Mouse (Mus musculus) G1E-ER4 (cell line): Measurements from ENCODE around the gene Retsat. TPM values are rescaled to one million over a fixed set of nuclear protein-coding genes. Genes with fewer than 3 reads are reported as not detected.

Source experiments
- GATA1 ChIP-seq: IDR thresholded peaks from one replicate; pipeline ENCODE4 v1.8.0; 2012; ENCODE audit warnings: low read length, inconsistent platforms
- polyA plus RNA-seq: library from polyadenylated mRNA; stranded (reverse); fragments of >175 nt; gene quantifications from 2 replicates; pipeline ENCODE4 v1.2.3, GENCODE M21; 2012

The Retsat gene
- polyA plus RNA-seq, 1 experiment, result 6.4 TPM

DNA sequence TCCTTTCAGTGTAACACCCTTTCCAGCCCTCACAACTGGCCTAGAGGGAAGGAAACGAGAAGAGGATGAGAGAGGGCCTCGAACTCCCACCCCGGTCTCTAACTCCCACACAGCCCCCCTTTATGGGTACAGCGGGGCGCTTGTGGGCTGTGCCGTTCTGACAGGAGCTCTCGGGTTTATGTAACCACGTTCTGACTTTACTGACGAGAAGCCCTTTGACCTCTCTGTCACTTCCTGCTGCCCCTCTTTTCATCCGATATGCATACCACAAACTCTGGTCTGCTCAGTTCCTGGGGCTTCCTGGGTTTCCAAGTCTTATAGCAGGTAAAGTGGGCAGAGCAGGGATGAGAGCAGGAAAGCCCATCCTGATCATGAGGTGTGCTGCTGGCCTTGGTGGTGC, 36.0 kb downstream of the Retsat start:
- no peak for TF ChIP-seq GATA1

DNA sequence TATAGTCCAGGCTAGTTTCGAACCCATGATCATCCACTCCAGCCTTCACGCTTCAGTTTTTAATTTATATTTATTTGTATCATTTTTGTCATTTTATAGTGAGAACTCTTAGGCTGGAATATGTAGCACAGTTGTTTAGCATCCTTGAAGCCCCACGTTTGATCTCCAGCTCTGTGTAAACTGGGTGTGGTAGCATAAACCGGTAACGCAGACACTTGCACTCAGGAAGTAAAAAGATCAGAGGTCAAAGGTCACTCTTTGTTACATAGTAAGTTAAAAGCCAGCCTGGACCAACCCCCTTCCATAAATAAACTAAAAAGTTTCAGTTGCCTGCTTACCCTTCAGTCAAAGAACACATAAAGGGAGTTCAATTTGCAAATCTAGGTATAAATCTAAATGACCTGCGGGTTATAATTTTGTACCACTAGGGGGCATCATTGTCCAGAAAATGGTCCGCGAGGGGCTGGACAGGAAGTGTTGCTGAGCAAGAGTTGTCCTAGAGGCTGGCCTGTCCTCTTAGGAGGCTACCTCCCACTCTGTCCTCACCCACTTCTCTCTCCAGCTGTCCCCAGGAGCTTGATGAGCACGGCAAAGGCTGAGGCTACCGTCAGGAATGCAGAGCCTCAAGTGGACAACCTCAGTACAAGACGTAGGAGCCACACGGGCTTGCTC, 37.6 kb downstream of the Retsat start:
- TF ChIP-seq GATA1, result no peak

DNA sequence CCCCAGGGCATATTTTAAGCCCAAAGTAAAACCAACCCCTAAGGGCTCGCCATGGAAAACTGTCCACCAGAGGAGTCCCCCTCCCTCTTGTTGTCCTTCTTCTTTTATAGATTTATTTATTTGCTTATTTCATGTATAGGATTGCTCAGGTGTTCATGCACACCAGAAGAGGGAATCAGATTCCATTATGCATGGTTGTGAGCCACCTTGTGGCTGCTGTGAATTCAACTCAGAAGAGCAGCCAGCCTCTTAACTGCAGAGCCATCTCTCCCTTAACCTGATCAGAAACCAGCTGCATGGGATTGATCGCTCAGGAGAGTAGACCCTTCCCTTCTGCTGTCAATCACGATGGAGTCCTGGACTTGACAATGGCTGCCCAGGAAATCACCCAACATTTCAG, 38.7 kb downstream of the Retsat start:
- no peak for TF ChIP-seq GATA1

DNA sequence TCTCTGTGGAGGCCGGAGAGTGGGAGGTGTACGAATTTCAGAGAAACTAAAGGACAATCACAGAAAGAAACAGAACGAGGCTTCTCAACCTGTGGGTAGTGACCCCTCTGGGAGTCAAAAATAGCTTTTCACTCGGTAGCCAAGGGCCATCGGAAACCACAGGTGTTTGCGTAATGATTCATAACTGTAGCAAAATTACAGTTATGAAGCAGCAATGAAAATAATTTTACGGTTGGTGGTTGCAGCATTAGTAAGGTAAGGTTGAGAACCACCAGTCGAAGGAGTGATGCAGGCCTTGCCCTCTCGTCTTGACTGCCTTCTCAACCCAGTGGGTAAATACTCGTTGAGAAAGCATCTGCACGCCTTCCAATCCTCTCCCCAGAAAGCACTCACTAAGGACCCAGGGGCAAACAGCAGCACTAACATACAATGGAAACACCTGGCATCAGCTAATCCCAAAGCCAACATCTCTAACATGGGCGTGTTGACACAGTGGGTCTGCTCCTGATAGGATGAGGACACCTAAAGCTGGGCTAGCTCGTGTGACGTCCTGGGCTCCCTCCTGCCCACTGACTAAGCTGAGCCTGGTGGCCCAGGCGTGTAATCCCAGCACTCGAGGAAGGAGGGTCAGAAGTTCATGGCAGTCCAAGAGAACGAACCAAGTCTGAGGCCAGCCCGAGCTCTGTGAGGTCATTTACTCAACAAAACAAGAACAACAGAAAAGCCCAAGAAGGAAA, 43.1 kb downstream of the Retsat start:
- no peak for TF ChIP-seq GATA1

DNA sequence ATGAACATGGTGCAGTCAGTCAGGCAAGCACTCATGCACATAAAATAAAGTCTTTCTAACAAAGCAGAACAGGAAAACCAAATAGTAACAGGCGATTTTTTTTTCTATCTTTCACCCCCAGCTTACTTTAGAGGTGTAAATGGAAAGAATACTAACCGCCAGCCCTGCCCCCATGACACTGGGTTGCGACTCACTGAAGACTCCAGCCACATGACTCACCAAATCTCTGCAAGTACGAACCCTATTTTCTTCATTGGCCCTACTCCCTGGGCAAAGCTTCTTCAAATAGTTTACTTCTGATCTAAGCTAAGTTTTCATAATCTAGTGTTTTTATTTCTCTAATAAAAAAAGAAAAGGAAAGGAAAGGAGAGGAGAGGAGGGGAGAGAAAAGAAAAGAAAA, 46.3 kb downstream of the Retsat start:
- TF ChIP-seq GATA1, result no peak

DNA sequence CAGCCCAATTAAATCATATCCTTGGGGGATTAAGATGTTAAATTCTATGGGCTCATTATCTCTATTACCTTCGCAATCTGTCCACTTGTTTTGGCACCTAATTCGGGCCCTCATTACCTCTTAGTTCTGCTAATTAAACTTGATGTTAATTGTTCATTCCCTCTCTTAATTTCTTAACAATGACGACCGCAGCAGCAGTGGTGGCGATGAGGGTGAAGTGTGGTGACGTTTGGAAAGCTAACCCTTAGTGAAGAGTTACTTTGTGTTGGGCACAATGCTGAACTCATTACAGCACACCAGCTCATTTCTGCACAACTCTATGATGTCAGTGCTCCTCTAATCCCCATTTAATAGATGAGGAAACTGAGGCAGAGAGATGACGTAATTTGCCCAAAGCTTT, 47.1 kb downstream of the Retsat start:
- no peak for TF ChIP-seq GATA1

DNA sequence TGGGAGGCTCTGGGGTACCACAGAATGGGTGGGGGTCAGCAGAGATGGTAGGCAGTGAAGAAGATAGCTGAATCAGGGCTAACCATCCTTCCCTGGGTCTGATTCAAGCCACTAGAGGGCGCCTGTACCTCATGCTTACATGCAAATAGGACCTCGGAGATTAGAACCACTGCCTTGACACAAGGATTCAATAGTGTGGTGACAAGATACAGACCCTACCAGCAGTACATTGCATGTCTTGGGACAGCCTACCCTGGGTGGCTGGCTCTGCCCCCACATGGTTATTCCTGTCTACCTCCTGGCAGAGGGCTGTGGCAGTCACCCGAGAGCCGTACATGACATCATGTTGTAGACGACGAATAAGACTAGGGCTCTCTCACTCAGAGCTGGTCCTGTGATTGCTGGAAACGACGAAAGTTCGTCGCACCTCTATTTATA, 49.1 kb downstream of the Retsat start:
- no peak for TF ChIP-seq GATA1

DNA sequence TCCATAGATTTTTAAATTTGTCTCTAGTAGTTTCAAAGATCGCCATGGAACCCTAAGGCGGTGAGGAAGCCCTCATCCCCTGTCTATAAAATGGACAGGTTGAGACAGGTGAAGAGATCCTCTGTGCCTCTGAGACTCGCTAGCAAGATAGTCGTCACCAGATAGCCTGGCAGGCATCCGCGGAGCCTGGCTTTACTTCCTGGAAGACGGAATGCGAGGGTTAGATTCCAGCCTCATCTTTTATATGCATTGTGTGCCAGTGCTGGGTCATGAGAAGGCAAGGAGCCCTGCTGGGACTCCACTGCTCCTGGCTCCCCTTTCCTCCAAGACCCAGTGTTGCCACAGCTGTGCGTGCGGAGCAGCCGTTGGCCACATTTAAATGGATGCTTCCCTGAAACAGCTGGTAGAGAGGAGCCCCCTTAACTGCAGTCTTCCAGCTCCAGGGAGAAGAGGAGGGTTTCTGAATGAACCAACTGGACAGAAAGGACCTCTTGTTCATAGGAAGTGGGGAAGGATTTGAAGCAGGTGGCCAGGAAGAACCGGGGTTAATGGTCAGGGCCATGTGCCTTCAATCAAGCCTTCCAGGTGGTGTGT, 49.8 kb downstream of the Retsat start:
- no peak for TF ChIP-seq GATA1

DNA sequence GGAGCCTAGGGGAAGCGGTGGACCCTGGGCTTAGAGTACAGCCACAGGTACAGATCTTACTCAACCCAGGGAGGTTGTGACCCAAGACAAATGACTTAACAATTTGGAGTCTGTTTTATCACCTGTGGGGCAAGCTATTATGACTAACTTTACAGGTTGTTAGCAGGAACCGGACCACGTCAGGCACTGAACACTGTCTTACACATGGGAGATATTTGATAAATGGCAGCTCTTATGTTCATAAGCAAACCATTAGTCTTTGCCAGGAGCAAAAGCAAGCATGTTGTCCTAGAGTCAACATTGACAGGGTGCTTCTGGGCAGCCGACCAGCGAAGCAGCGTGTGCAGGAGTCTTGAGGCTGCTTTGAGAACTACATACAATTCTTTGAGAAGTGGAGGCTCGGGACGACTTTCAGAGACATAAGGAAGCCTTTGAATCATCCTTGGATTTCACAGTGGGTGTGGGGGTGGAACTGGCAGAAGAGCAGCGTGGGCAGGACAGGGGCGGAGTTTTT, 52.1 kb downstream of the Retsat start:
- TF ChIP-seq GATA1, result no peak

DNA sequence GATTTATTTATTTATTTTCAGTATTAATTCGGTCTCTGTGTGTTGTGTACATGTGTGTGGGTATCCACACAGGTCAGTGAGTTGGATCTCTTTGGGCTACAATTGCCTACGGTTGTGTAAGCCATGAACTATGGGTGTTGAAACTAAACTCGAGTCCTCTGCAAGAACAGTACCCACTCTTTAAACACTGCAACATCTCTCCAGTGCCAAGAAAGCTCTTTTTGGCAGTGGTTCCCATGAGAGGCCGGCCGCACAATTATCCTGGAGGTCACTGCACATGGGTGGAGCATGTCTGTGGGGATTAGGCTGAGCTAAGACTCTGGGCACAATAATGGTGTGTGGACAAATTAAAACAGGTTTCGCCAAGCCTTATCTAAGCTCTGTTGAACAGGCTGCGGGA, 55.1 kb downstream of the Retsat start:
- TF ChIP-seq GATA1, result no peak

DNA sequence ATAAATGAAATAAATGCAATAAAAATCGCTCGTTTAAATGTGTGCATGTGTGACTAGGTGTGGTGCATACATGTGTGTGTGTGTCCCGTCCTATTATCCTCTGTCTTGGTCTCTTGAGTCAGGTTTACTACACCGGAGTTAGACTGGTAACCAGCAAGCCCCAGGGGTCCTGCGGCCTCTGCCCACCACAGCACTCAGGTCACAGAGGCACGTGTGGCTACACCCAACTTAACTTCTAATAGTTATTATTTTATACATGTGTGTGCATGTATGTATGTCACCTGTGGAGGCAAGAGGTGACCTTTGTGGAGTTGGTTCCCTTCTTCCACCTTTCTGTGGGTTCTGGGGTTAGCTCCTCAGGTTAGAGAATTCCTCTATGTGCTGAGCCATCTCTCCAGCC, 56.1 kb downstream of the Retsat start:
- no peak for TF ChIP-seq GATA1

DNA sequence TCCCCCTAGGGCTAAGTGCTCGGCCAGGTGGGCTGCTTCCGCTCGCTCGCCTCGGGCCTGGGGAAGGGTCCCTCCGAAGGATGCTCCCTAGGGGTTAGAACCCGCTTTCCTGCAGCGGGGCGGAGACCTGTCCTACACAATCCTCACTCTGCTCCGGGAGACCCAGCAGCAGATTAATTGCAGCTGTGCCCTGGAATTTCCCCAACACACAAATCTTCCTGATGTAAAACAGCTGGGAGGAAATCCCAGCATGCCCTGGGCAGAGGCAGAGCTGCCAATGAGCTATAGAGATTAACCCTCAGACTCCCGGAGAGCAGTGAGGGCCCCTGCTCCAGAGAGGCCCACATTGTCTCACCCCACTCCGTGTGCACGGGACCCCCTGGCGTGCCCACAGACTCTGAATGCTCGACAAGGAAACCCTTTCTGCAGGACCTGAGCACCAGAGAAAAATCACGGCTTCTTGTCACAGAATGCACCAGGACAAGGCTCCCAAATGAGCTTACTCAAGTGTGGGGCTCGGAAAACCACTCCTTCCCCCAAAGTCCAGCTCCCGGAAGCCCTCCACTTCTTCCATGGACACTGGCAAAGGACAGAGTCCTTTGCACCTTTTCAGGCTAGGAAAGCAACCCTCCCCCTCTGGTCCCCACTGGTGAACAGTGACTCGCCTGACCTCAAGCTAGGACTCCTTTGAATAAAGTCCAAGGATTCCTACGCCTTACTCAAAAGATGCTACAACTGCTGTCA, 57.2 kb downstream of the Retsat start:
- TF ChIP-seq GATA1, result no peak

DNA sequence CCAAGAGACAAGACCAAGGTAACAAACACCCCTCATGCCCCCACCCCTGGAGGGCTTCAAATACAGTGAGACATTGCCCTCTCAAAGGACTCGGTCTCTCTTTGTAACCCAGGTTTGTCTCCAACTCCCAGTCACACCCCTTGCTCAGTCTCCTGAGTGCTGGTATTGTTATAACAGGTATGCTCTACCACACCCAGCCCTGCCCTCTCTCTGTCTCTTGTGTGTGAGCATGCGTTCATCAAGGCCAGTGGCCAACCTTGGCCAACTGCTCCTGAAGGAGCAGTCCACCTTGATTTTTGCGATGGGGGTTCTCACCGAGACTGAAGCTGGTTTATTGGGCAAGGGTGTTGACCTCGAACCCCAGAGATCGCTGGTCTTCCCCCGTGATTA, 57.8 kb downstream of the Retsat start:
- TF ChIP-seq GATA1, result no peak

DNA sequence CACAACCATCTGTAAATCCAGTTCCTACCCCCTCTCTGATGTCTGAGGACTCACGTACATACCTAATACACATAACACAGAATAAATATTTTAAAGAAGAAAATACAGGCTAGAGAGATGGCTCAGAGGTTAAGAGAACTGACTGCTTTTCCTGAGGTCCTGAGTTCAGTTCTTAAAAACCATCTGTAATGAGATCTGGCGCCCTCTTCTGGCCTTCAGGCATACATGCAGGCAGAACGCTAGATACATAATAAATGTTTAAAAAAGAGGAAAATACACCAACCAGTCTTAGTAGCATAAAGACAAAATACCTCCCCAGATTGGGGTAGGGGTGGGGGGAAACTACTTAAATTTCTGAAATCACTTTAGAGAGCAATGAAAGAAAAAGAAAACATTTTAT, 59.7 kb downstream of the Retsat start:
- TF ChIP-seq GATA1, result no peak

Other genes starting within 250 kb of the Retsat start
- 2.2 and 3.6 TPM in 2 replicates for gene Tmem150a, start 243.0 kb upstream of the Retsat start, polyA plus RNA-seq
- 99.4 and 148 TPM in 2 replicates for gene Rnf181, start 231.5 kb upstream of the Retsat start, polyA plus RNA-seq
- 234 and 278 TPM in 2 replicates for gene Vamp5, start 218.0 kb upstream of the Retsat start, polyA plus RNA-seq
- 130 and 242 TPM in 2 replicates for gene Vamp8, start 207.8 kb upstream of the Retsat start, polyA plus RNA-seq
- gene Ggcx, start 184.2 kb upstream of the Retsat start, polyA plus RNA-seq, result 5.2 and 6.1 TPM in 2 replicates
- gene Mat2a, start 158.9 kb upstream of the Retsat start, polyA plus RNA-seq, result 29.5 and 99.9 TPM in 2 replicates
- 0.06 TPM in 1 of 2 replicates, not detected in the other for gene Sh2d6, start 76.8 kb upstream of the Retsat start, polyA plus RNA-seq
- gene Capg, start 54.1 kb upstream of the Retsat start, polyA plus RNA-seq, result 27.3 and 30.6 TPM in 2 replicates
- 18.7 and 20.5 TPM in 2 replicates for gene Elmod3, start 62 bp upstream of the Retsat start, polyA plus RNA-seq
- 1.3 and 3.8 TPM in 2 replicates for gene Tgoln1, start 18.5 kb downstream of the Retsat start, polyA plus RNA-seq
- gene Tcf7l1, start 190.8 kb downstream of the Retsat start, polyA plus RNA-seq, result not detected in 2 replicates